Mouse (Mus musculus) T-helper 1 cell (primary cell): Measurements from ENCODE around the gene Bend7.

Experiments used
- in situ Hi-C: fragments of 300-600 bp; cut with MboI, MseI; formaldehyde crosslinking; loops from one replicate; pipeline ENCODE4 v1.15.1; 2025; ENCODE audit warnings: high pct_unique_total_duplicates

Bend7 gene

DNA sequence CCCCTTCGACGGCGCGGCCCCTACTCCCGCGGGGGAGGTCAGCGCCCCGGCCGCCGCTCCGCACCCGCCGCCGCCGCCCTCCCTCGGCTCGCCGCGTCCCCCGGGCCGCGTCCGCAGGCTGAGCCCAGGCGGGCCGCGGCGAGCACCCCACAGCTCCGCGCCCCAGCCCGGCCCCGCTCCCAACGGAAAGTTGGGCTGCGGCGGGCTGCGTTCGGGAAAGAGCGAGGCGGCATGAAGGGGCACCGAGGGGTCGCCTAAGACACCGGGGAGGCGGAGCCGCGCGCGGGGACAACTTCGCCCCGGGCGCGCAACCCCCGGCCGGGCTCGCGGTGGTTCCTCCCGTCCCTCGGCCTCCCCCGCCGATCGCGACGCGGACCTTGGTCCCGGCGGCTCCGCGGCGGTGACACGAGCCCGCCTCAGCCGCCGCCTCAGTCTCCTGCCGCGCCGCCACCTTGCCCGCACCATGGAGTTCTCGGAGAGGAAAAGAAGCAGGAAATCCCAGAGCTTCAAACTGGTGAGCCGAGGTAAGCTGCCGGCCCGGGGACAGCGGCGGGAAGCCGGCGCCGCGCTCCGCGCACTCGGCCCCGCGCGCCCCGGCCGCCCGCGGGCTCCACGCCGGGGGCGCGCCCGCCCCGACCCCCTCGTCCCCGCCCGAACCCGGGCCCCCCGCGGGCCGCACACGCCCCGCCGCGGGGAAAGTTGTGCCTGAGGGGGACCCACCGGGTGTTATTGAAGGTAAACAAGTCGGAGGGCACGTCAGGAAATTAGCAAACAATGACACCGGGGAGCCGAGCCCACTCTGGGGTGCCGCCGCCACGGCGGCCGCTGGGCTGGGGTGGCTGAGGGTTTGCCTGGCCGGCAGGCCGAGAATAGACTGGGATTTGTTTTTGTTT is at the start of gene Bend7:
Gene Bend7, plus strand, starts transcription at position 63 of the 893 bp plus-strand sequence.
- in situ Hi-C loops = no loop called here

DNA sequence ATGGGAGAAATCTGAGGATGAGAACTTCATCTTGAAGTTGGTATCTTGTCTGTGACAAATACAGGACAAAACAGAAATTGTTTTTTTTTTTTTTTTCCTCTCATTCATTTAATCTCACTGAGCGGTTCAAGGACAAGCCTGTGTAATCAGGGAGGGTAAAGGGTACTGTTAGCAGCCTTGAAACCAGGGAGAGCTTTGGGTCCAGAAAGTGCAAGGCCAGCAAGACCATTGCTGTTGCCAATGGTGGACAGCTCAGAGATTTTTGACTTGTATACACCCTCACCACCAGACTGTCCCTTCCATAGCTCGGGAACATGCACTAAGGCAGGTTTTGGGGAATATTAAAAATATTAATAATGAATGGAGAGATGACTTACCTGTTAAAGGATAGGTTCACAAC is 49.0 kb upstream of the Bend7 start:
- in situ Hi-C loops = no loop called here

DNA sequence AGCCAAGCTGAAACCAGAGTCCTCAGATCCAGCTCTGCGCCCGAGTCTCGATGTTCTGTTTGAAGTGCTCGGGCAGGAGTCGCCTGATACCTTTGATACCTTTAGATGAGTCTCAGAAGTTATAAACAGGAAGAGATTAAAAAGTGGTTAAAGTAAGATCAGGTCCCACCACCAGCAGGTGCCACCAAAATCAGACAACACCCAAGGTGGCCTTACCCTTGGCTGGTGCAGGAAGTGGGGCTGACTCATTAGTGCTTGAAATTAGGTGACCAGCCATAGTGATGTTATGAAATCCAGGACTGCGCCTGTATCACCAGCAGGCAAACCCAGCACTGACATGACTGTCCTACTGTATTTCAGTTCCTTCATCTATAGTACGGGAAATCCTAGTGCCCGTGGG is 47.9 kb upstream of the Bend7 start:
- in situ Hi-C loops = no loop called here

DNA sequence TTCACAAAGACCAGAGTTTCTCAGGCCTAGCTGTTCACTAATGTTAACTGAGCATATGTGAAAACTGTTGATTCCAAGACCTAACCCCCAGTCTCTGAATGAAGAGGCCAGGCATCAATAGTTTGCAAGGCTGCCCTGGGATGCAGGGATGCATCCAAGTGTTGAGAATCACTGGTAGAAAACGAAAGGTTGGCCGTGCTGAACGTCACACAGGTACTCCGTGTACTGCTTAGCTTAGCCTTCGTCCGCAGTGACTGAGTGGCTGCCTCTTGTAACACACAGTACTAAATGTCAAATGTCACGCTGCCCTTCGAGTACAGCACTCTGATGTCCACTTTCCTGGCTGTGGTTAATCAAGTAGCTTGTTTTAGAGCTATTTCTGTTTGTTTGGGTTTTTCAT is 46.0 kb upstream of the Bend7 start:
- in situ Hi-C loops = no loop called here

DNA sequence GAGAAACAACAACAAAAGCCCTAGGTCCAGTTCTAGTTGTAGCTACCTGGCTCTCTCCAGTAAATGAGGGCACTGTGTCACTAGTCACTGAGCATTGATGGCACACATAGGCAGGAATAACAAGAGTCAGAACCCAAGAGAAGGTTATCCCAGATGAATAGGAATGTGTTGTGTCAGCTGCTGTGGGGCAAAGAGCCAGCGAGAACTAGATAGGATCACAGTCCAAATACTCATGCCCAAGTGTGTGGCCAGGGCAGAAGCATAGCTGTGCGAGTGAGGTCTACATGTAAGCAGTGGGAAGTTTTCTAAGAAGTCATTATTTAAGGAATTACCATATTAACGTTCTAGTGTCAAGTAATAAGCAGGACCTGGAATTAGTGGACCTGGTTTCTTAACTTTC is 37.7 kb upstream of the Bend7 start:
- in situ Hi-C loops = loop anchor here (25.0 kb wide), 1 partner anchor 1443 kb away; no protein-coding TSS in a partner anchor

DNA sequence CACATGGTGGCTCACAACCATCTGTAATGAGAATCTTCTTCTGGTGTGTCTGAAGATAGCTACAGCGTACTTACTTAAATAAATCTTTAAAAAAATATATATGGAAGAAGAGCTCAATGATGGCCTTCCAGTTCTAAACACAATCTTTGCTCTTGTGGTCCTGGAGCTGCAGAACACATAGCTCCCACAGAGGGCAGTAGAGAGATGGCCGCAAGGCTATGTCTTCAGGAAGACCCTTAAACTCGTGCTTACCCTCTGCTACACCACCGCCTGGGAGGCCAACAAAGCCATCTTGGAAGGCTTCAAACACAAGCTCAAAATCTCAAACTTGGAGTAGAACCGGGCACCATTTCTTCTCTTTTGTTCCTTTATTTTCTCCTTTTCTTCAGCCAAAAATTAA is 6.4 kb upstream of the Bend7 start:
- in situ Hi-C loops = no loop called here

DNA sequence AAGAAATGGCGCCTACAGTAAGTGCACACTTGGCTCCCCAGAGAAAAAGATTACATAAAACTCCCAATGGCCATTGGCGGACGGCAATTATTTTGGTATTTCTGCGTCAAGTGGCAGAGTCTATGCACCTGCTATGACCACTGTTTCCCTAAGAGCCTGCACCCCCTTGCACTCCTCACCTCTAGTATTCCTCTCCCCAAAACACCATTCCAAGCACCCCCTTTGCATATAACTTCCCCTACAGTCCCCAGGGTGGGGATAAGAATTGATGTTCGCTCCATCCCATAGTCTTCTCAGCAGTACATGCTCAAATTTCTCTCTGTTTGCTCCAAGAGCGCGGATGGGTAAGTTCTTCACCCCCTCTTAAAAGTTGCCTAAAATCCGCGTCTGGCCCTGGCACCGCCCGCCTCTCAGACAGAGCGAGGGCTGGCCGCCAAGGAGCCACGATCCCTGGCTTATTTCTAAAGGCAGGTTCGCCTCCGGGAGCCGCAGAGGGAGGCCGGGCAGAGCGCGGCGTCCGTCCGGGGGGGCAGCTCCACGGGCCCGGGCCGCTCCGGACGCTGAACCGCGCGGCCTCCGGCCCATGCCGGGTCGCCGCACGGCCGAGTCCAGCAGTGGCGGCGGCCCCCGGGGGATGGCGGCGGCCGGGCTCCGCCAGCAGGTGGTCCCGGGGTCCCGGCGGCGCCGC is 406 bp upstream of the Bend7 start:
- in situ Hi-C loops = no loop called here

DNA sequence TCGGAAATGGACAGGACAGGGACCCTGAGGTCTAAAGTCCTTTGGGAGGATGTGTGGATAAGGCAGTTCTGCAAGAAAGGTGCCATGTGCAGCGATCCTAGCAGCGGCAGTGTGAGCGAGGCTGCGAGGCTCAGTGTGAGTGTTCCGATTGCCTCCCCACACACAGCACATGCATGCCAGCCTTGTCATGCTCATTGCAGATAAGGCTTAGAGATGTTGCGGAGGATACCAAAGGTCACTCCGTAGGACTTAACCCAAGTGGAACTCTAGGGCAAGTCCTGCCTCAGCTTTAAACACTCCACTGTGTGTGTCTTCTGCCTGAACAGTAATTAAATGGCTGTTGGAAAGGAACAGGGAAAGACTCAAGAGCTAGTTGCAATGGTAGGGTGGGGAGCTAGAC is 5.5 kb downstream of the Bend7 start:
- in situ Hi-C loops = no loop called here

DNA sequence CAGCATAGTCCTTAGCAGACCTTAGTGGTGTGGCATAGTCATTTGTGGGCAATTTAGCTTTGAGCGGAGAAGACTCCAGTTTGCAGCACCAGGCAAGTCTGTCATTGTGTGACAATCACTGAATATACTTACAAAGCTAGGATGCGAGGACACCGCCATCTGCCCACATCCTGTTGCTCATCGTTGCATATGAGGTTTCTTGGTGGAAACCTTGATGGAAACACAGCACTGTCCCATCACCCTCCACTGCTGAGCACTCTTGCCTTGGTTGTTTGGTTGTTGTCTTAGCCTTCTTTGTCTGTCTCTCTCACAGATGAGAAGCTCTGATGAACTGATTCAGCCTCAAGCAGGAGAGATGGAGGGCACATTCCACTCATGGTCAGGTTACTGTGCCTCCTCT is 12.5 kb downstream of the Bend7 start:
- in situ Hi-C loops = no loop called here

DNA sequence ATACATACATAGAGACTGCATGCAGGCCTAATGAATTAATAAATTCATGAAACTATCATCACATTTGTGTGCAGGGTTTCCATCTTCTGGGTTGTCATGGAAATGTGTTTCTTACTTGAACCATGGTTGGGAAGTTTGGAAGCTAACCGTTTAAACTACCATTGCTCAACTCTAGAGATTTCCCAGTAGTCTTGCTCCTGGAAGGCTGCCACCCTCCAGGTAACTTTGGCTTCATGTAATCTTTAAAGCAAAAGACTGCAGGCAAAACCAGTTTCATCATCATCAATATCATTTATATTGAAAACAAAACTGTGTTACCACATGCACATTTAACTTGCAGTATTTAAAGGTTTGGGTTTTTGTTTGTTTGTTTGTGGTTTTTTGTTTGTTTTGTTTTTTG is 16.3 kb downstream of the Bend7 start:
- in situ Hi-C loops = no loop called here

DNA sequence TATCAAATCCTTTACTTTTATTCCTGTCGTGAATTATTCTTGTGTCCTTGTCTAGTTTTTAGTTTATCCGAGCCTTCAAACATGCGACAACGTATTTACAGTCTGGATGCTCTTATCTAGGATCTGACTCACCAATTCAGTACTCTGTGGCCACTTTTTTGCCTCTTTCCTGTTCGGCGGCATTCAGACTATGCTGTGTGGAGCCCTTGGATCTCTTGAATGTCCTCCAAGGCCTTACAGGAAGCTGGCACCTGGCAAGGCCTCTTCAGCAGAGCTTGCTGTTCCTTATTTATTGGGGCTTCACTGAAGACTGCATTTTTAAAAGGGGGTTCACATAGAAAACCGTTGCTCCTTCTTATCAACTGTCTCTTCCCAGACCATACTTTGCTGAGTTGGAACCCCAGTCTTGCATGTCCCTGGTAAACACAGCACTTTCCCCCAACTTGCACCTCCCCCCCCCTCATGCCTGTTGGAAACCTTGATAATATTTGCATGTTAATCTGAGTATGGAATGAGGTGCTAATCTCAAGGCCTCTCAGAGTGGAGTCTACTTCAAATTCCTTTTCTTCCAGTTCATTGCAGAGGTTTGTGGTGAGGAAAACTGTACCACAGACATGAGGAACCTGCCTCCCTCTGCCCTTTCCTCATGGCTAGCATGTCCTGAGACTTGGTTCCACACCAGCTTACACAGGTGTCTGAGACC is 18.6 kb downstream of the Bend7 start:
- in situ Hi-C loops = no loop called here

DNA sequence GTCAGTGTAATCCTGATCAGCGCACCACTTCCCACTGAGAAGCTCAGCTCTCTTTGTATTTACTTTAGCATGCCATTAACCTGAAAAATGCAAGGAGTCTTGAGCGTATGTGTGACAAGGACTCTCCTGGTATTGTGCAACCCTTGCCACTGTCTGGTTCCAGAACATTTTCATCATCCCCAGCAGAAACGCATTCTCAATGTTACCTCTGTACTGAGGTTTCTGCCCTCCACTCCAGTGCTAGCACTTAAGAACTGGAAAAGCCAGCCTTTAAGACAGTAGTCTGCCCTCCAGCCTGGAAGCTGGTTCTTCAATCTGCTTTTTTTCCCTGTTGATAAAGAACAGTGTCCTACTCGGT is 19.1 kb downstream of the Bend7 start:
- in situ Hi-C loops = no loop called here

DNA sequence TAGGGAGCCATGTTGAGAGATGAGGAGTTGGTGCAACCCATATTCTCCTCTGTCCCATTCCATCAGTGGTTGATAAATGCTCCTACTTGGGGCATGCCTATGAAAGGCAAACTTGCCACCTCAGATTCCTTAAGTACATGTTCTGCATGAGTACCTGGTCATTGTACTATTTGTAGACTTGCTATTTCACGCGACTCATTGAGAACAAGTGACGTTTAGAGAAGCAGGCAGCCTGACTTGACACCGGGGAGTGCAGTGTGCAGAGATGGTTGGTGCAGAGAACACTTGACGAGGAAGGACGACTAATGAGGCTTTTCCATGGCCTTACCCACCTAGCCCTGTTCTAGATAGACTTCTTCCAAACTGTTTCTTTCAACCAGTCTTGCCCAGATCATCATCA is 34.3 kb downstream of the Bend7 start:
- in situ Hi-C loops = no loop called here

DNA sequence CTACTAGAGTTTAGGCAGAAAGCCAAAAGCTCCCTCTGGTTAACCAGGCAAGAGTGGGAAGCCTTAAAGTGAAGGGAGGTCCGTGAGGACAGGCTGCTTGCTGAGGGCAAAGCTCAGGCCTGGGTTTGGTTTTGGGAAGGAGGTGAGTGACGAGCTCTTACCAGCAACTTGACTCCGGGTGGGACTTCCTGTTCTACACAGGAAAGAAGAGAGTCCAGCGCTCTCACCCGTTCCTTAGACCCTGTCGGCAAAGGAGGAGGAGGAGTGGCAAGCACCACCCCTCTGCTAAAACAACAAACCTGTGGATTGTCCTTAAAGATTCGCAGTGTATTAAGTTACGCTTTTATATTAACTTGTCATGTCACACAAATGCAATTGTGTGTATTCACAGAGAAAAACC is 38.1 kb downstream of the Bend7 start:
- in situ Hi-C loops = no loop called here

DNA sequence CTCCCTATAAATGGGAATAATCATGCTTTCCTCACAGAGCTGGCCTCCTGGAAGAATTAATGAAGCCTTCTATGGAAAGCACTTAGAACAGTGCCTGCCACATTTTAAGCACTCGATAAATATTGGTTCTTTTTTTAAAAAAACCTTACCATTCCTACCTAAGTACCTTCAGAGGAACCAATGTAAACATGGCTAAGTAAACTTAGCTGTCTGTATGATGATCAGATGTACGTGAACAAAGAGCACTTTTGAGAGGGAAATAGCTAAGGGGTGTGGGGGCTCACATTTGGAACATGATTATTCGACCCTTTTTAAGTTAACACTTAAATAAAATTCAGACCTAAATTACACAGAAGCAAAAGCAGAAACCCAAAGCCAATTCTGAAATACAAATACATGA is 39.6 kb downstream of the Bend7 start:
- in situ Hi-C loops = no loop called here

DNA sequence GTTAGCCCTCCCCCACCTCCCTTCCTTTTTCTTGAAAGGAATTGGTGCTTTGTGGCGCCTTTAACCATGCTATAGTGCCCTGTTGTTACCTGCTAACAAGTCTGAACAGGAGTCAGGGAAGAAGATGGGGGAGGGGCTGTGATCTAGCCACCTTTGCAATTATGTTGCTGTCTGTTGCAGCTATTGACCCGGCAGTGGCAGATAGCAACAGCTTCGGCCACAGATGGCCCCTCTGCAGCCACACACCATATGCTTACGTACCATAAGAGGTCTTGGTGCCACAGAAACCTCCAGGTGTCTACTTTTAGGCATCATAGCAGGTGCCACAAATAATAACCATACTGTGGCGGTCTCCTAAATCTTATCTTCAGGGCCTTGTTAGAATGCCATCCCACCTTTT is 43.1 kb downstream of the Bend7 start:
- in situ Hi-C loops = no loop called here

DNA sequence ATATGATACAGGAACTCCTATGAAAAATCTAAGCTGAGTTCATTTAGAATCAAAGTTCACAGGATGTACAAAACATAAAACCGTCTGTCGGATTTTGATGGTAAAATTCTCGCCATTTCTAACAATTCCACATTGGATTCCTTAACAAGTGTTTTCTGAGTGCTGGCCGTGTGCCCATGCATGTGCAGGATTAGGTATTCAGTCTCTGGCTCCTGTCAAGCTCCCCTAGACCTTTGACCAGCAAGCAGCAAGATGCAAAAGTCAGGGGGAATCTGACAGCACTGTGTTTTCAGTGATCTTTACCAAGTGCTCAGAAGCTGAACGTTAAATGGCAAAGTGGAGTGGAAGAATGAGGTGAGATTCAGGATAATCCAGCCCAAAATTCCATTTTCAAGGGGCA is 44.3 kb downstream of the Bend7 start:
- in situ Hi-C loops = no loop called here

DNA sequence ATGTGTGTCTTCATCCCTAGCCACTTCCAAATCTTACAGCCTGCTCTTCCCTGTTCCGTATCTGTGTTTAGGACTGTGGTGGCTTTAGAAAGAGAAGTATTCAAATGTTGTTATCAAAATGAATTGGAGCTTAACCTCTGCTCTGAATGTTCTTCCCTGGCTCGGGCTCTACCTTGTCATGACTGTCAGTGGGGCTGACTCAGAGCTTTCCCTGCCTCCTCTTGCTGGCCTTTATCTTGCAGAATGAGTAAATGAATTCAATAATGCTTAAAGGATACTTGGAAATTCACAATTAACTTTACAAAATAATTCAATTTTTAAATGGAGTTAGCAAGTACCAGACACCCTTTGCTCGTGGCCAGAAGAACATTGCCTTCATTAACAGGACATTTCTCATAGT is 46.4 kb downstream of the Bend7 start:
- in situ Hi-C loops = no loop called here

DNA sequence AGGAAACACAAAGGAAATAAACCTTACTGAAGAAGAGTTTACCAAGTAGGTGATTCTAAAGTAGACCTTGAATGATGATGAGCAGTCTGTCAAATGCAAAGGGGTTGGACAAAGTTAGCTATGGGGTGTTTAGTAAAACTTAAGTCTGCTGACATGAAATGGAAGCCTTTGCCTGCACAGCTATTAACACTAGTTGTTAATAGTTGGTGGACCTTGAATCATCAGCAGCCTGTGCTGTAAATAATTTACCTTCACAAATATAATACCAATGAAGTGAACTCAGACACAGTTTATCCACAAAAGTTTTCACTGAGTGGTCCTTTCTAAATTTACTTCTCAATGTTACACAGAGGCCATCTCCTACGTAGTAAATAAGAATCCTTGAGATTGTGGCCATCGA is 52.7 kb downstream of the Bend7 start:
- in situ Hi-C loops = no loop called here

DNA sequence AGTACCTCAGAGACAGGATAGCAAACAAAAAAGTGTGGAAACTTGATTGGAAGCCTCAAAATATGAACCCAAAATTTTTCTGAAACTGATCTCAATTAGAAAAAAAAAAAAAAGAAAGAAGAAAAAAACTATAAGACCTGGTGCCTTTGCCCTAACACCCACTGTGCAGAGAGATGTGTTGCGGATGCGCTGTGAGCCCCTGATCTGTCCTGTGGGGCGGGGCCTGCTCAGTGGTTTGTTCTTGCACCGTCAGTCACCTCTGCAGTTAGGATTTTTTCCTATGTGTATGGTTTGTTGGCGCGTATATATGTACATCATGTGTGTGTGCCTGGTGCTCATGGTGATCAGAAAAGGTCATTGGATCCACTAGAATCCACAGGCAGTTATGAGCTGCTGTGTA is 56.3 kb downstream of the Bend7 start:
- in situ Hi-C loops = no loop called here

DNA sequence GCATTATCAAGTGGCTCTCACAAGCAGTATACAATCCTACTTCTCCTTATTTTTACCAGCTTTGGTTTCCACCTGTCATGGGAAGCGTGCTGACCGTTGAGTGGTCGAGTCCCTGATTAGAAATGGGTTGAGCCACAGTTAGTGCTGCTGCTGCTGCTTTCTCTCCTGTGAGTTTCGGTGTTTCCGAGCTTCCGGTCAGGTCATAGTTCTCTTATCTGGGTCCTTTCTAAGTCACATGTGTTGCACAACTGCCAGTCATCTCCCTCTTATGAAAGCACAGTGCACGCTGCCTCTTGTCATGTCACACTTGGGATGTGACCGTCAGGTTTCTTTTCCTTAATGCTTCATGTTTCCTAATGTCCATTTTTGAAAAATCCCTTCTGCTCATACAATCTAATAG is 59.7 kb downstream of the Bend7 start:
- in situ Hi-C loops = no loop called here

DNA sequence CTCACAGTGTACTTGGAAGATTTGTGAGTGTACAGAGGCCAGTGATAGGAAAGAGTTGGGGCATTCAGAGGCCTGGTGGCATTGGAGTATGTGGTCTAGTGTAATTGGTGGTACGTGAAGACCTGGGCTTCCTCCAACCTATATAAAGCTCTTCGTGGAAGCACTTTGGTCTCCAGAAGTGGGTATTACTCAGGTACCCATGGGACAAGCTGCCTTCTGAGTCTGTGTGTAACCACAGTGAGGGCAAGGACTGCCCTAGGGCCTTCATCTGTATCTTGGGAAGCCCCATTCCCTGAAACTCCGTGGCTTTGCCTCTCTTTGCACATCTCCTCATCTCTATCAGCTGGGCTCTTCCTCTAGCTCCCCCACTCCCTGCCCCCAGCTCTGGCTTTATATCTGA is 64.0 kb downstream of the Bend7 start:
- in situ Hi-C loops = no loop called here

DNA sequence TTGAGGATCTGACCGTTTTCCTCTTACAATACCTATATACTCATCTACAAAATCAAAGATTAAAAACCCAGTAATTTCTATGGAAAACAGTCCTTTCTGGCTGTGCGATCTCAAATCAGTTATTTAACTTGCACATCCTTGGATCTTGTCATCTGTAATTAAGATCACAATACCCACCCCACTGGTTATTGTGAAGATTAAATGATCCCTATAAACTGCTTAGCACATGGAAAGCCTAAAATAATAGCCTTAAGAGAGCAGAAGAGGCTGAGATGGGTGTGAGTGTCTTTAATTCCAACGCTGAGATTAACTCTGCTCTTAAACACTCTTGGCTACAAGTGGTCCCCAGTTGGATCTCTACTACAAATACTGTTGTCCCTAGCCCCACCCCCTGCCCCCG is 64.8 kb downstream of the Bend7 start:
- in situ Hi-C loops = no loop called here
